16 mouse cellular contexts compared by ENCODE assay signal in the genomic region with DNA sequence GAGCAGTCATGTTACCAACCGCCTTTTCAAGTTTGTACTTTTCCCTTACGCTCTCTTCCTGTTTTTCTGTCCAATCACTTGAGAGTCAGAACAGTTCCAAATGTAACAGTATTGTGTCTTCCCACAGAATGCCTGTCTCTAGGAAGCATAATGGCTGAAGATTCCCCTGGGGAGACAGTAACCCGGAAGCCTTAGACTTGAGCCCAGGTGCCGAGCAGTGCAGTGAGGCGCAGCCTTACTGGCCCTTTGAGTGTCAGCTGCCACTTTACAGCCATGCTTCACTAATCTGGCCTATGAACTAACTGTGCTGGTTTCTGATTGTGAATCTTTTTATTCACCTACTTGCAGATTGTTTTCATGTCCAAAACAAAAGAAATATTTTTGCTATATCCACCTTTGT.
"Had no signal": no experiment of that assay in that cellular context is flagged by ENCODE, and none has a peak within 500 bp of the region (broad histone marks: within the 10 kb centered on the region; RNA-seq: fewer than 3 reads in every experiment).

No protein-coding gene starts in this region.

- H3K27ac ChIP-seq: hindbrain, postnatal 0 days; kidney, postnatal 0 days; limb, embryonic 13.5 days; liver, embryonic 15.5 days; midbrain, embryonic 10.5 days; neural tube, embryonic 15.5 days had no signal

- DNase-seq: kidney, adult 11 months; left cerebral cortex, postnatal 4 days; lung, embryonic 14.5 days; lung, postnatal 10 days; lung, postnatal 4 days; midbrain, embryonic 14.5 days; right cerebral cortex, adult 18-20 months; thymus, adult 2 months; thymus, postnatal 25 days had no signal

- H3K4me1 ChIP-seq: limb, embryonic 13.5 days; liver, embryonic 15.5 days; midbrain, embryonic 10.5 days; neural tube, embryonic 15.5 days had no signal

- H3K4me3 ChIP-seq: limb, embryonic 13.5 days; liver, embryonic 15.5 days; midbrain, embryonic 10.5 days; myocyte; neural tube, embryonic 15.5 days had no signal

- H3K27me3 ChIP-seq: limb, embryonic 13.5 days; liver, embryonic 15.5 days; neural tube, embryonic 15.5 days had no signal
